Mouse (Mus musculus) adrenal gland, adult 18-20 months (tissue): ENCODE results near the gene Prdm16. TPM values are rescaled to one million over a fixed set of nuclear protein-coding genes. Genes with fewer than 3 reads are reported as not detected.

Experiments used
- DNase-seq, 2 experiments: peaks; one replicate each; pipeline ENCODE4 v3.0.0; 2021 to 2022; ENCODE audit warnings: low spot score in 2 of 2
- long read RNA-seq, 2 experiments: library from polyadenylated mRNA; stranded (forward); transcript quantifications; one replicate each; pipeline ENCODE4 v2.0.0; 2021
- total RNA-seq, 2 experiments: library from RNA; stranded (reverse); gene quantifications; 1 replicate in 1 of 2; 2 replicates in 1 of 2; pipeline ENCODE4 v1.2.3; 2021

The Prdm16 gene
- 1 to 10 TPM; 4.3 to 7.6 TPM for total RNA-seq
- long read RNA-seq, experiment 1, full-length matches to known transcripts: 1 of 17 reads
- long read RNA-seq, experiment 1, partial matches to known transcripts: 1 of 17 reads
- long read RNA-seq, experiment 1, other reads (novel, unspliced or antisense): 15 of 17 reads
- long read RNA-seq, experiment 2, partial matches to known transcripts: 0 of 5 reads
- long read RNA-seq, experiment 2, other reads (novel, unspliced or antisense): 5 of 5 reads

- DNase-seq: peak; percentile 13 to 27
Observed at GRCm38 (mm10) chr4:154636721-154637311, at the start of gene Prdm16. Gene Prdm16, minus strand, starts transcription at chr4:154636873.

GRCm38 (mm10) chr4:154683068-154683752 is 46.5 kb upstream of the Prdm16 start:
- no peak for DNase-seq

GRCm38 (mm10) chr4:154682311-154682710 is 45.6 kb upstream of the Prdm16 start:
- no peak for DNase-seq

- no peak for DNase-seq
Observed at GRCm38 (mm10) chr4:154675441-154676000, 38.8 kb upstream of the Prdm16 start.

- DNase-seq: no peak
Observed at GRCm38 (mm10) chr4:154674966-154675365, 38.3 kb upstream of the Prdm16 start.

- peak; percentile 50 to 69 for DNase-seq
Observed at GRCm38 (mm10) chr4:154674541-154674940, 37.9 kb upstream of the Prdm16 start.

- DNase-seq: no peak
Observed at GRCm38 (mm10) chr4:154673986-154674385, 37.3 kb upstream of the Prdm16 start.

GRCm38 (mm10) chr4:154672027-154672426 is 35.4 kb upstream of the Prdm16 start:
- DNase-seq: no peak

- no peak for DNase-seq
Observed at GRCm38 (mm10) chr4:154671232-154671912, 34.7 kb upstream of the Prdm16 start.

- DNase-seq: no peak
Observed at GRCm38 (mm10) chr4:154667767-154668166, 31.1 kb upstream of the Prdm16 start, which contains the start of gene Actrt2. Gene Actrt2, minus strand, starts transcription at chr4:154667867.

- peak in 1 of 2 experiments; percentile 29 for DNase-seq
Observed at GRCm38 (mm10) chr4:154662681-154663215, 26.1 kb upstream of the Prdm16 start.

- DNase-seq: no peak
Observed at GRCm38 (mm10) chr4:154661256-154661655, 24.6 kb upstream of the Prdm16 start.

GRCm38 (mm10) chr4:154660025-154660424 is 23.4 kb upstream of the Prdm16 start:
- DNase-seq: no peak

GRCm38 (mm10) chr4:154655134-154655910 is 18.6 kb upstream of the Prdm16 start:
- DNase-seq: peak in 1 of 2 experiments; percentile 41

- DNase-seq: no peak
Observed at GRCm38 (mm10) chr4:154652494-154652893, 15.8 kb upstream of the Prdm16 start.

- no peak for DNase-seq
Observed at GRCm38 (mm10) chr4:154649083-154649747, 12.5 kb upstream of the Prdm16 start.

- no peak for DNase-seq
Observed at GRCm38 (mm10) chr4:154642496-154642895, 5.8 kb upstream of the Prdm16 start.

- DNase-seq: no peak
Observed at GRCm38 (mm10) chr4:154641296-154642110, 4.8 kb upstream of the Prdm16 start.
